Mouse (Mus musculus) kidney, embryonic 16.5 days (tissue): ENCODE measurements around the gene Nr2f6. TPM values are rescaled to one million over a fixed set of nuclear protein-coding genes. Genes with fewer than 3 reads are reported as not detected.
"Not testable (repeated sequence)": the region's sequence is repeated elsewhere in the genome, so short reads cannot be mapped to it uniquely, and the experiment has no call there.

Experiments used
- ATAC-seq: fragments of 200-750 bp; cut with Nextera tagmentation; 2 replicates; pipeline ENCODE4 v1.8.0; 2017; ENCODE audit warnings: moderate TSS enrichment; ENCODE audit not compliant: low FRiP score, low TSS enrichment
- H3K27ac ChIP-seq: fragments of 300-500 bp; sonication (generic); 2 replicates; pipeline ENCODE4 v1.5.1; 2014; ENCODE audit warnings: low read length
- H3K27me3 ChIP-seq: fragments of 300-500 bp; sonication (generic); 2 replicates; pipeline ENCODE4 v1.6.1; 2014; ENCODE audit warnings: low read length, control low read depth, mixed read lengths; ENCODE audit not compliant: insufficient read depth
- H3K36me3 ChIP-seq: fragments of 300-500 bp; sonication (generic); 2 replicates; pipeline ENCODE4 v1.6.1; 2014; ENCODE audit warnings: low read length, control low read depth, mixed read lengths; ENCODE audit not compliant: insufficient read depth
- H3K4me1 ChIP-seq: fragments of 300-500 bp; sonication (generic); 2 replicates; pipeline ENCODE4 v1.6.1; 2014; ENCODE audit warnings: low read length, control low read depth, mixed read lengths; ENCODE audit not compliant: insufficient read depth
- H3K4me2 ChIP-seq: fragments of 300-500 bp; sonication (generic); replicated peaks from 2 replicates; pipeline ENCODE4 v1.6.1; 2014; ENCODE audit warnings: low read depth, low read length
- H3K4me3 ChIP-seq: fragments of 300-500 bp; sonication (generic); 2 replicates; pipeline ENCODE4 v1.5.1; 2014; ENCODE audit warnings: mild to moderate bottlenecking, low read length
- H3K9ac ChIP-seq: fragments of 300-500 bp; sonication (generic); replicated peaks from 2 replicates; pipeline ENCODE4 v1.6.1; 2014; ENCODE audit warnings: low read length
- H3K9me3 ChIP-seq: fragments of 300-500 bp; sonication (generic); 2 replicates; pipeline ENCODE4 v1.6.1; 2016; ENCODE audit warnings: low read length, control low read depth
- WGBS: fragments of 180-500 bp; shearing (Covaris S2); extraction: QIAGEN DNeasy Blood & Tissue Kit; methylation state at CpG from one replicate; pipeline ENCODE4 v1.1.7; 2014; 5-methylcytosine and 5-hydroxymethylcytosine counted together
- polyA plus RNA-seq: library from polyadenylated mRNA; unstranded; fragments of >200 nt; fragmentation: Nextera tagmentation; extraction: Ambion mirVana; gene quantifications from 2 replicates; pipeline ENCODE4 v1.2.1, GENCODE M21; 2015

Gene Nr2f6
- polyA plus RNA-seq, 1 experiment from 2014 or later = 82.9 TPM

- not testable (repeated sequence) for ATAC-seq
These were observed 43.9 kb downstream of the Nr2f6 start for GRCm38 (mm10) chr8:71337834-71338233.

GRCm38 (mm10) chr8:71324848-71325247, 56.9 kb downstream of the Nr2f6 start:
- 85% methylated on average over 1 of the region's 1 CpGs for WGBS
- no peak for ATAC-seq
- Histone ChIP-seq H3K36me3 (peaks cover 59% of the 10 kb centered on the region), H3K9me3 (no peaks in the 10 kb centered on the region), H3K4me1 (no peaks in the 10 kb centered on the region), H3K4me2 (no peak overlapping the region), H3K27me3 (no peaks in the 10 kb centered on the region), H3K9ac (no peak overlapping the region), H3K4me3 (no peak overlapping the region), H3K27ac (no peak overlapping the region)

More at GRCm38 (mm10) chr8:71337834-71338233, 43.9 kb downstream of the Nr2f6 start:
- H3K4me1 ChIP-seq, H3K4me3 ChIP-seq, H3K9me3 ChIP-seq, H3K9ac ChIP-seq, H3K4me2 ChIP-seq, H3K27me3 ChIP-seq, H3K27ac ChIP-seq: not testable (repeated sequence)
- WGBS = 92% methylated on average over 5 of the region's 6 CpGs
- H3K36me3 ChIP-seq = peaks cover 18% of the 10 kb centered on the region

Other genes starting within 250 kb of the Nr2f6 start
- gene Myo9b, start 109.2 kb downstream of the Nr2f6 start, polyA plus RNA-seq = 21.2 and 23.6 TPM in 2 replicates
- gene Haus8, start 109.0 kb downstream of the Nr2f6 start, polyA plus RNA-seq = 58.6 and 62.1 TPM in 2 replicates
- gene Use1, start 15.1 kb downstream of the Nr2f6 start, polyA plus RNA-seq = 109 and 111 TPM in 2 replicates
- 6.1 TPM in 2 replicates for gene Ocel1, start 10.7 kb downstream of the Nr2f6 start, polyA plus RNA-seq
- gene Ushbp1, start 13.8 kb upstream of the Nr2f6 start, polyA plus RNA-seq = 29.8 and 31.2 TPM in 2 replicates
- 116 and 120 TPM in 2 replicates for gene Babam1, start 14.9 kb upstream of the Nr2f6 start, polyA plus RNA-seq
- 47.4 and 58.3 TPM in 2 replicates for gene Ankle1, start 24.1 kb upstream of the Nr2f6 start, polyA plus RNA-seq
- gene Abhd8, start 81.7 kb upstream of the Nr2f6 start, polyA plus RNA-seq = 41.9 and 46.6 TPM in 2 replicates
- gene Mrpl34, start 83.0 kb upstream of the Nr2f6 start, polyA plus RNA-seq = 170 and 178 TPM in 2 replicates
- gene Dda1, start 87.2 kb upstream of the Nr2f6 start, polyA plus RNA-seq = 110 and 115 TPM in 2 replicates
- 0.81 and 1.0 TPM in 2 replicates for gene Ano8, start 104.0 kb upstream of the Nr2f6 start, polyA plus RNA-seq
- 22.2 and 22.5 TPM in 2 replicates for gene Gtpbp3, start 106.1 kb upstream of the Nr2f6 start, polyA plus RNA-seq
- gene Plvap, start 129.8 kb upstream of the Nr2f6 start, polyA plus RNA-seq = 165 TPM in 2 replicates
- gene Ccdc194, start 143.8 kb upstream of the Nr2f6 start, polyA plus RNA-seq = 0.15 and 0.61 TPM in 2 replicates
- gene Bst2, start 155.5 kb upstream of the Nr2f6 start, polyA plus RNA-seq = 53.6 and 55.6 TPM in 2 replicates
- gene Mvb12a, start 161.0 kb upstream of the Nr2f6 start, polyA plus RNA-seq = 114 and 118 TPM in 2 replicates
- gene Tmem221, start 176.9 kb upstream of the Nr2f6 start, polyA plus RNA-seq = 16.3 and 16.7 TPM in 2 replicates
- gene Nxnl1, start 184.6 kb upstream of the Nr2f6 start, polyA plus RNA-seq = 0.24 and 0.31 TPM in 2 replicates
- gene Slc27a1, start 186.9 kb upstream of the Nr2f6 start, polyA plus RNA-seq = 49.8 and 56.2 TPM in 2 replicates
- 244 and 252 TPM in 2 replicates for gene Pgls, start 210.2 kb upstream of the Nr2f6 start, polyA plus RNA-seq
- gene Fam129c, start 215.7 kb upstream of the Nr2f6 start, polyA plus RNA-seq = 4.6 and 5.3 TPM in 2 replicates
- 77.6 and 78.5 TPM in 2 replicates for gene Colgalt1, start 229.0 kb upstream of the Nr2f6 start, polyA plus RNA-seq